Mouse (Mus musculus) testis, postnatal 14 days (tissue): Measurements from ENCODE around the gene Eps8.
A peak's percentile ranks its signal among the peaks of the same experiment; 100 is the strongest.

ENCODE experiments used
- DNase-seq: peaks from one replicate; pipeline ENCODE4 v3.0.0; 2021; ENCODE audit warnings: low spot score

The Eps8 gene

GRCm38 (mm10) chr6:137608160-137608930 lies 46.3 kb downstream of the Eps8 start:
- no peak for DNase-seq

- DNase-seq = no peak
Measured at GRCm38 (mm10) chr6:137606541-137606940, 48.1 kb downstream of the Eps8 start.

GRCm38 (mm10) chr6:137604417-137605248 lies 50.0 kb downstream of the Eps8 start:
- DNase-seq = no peak

- DNase-seq = no peak
Measured at GRCm38 (mm10) chr6:137598306-137598705, 56.4 kb downstream of the Eps8 start.

- no peak for DNase-seq
Measured at GRCm38 (mm10) chr6:137597442-137598058, 57.1 kb downstream of the Eps8 start.

- no peak for DNase-seq
Measured at GRCm38 (mm10) chr6:137592582-137592981, 62.1 kb downstream of the Eps8 start.

- DNase-seq = no peak
Measured at GRCm38 (mm10) chr6:137589245-137589618, 65.4 kb downstream of the Eps8 start.

GRCm38 (mm10) chr6:137588481-137589244 lies 66.0 kb downstream of the Eps8 start:
- no peak for DNase-seq

GRCm38 (mm10) chr6:137587866-137588265 lies 66.8 kb downstream of the Eps8 start:
- DNase-seq = no peak

GRCm38 (mm10) chr6:137585229-137585628 lies 69.4 kb downstream of the Eps8 start:
- DNase-seq = no peak

GRCm38 (mm10) chr6:137583056-137583455 lies 71.6 kb downstream of the Eps8 start:
- DNase-seq = no peak

- DNase-seq = no peak
Measured at GRCm38 (mm10) chr6:137582207-137582889, 72.3 kb downstream of the Eps8 start.

- DNase-seq = no peak
Measured at GRCm38 (mm10) chr6:137581331-137582010, 73.2 kb downstream of the Eps8 start.

GRCm38 (mm10) chr6:137580503-137580902 lies 74.2 kb downstream of the Eps8 start:
- DNase-seq = no peak

- DNase-seq = no peak
Measured at GRCm38 (mm10) chr6:137576670-137577371, 77.9 kb downstream of the Eps8 start.

GRCm38 (mm10) chr6:137576091-137576490 lies 78.6 kb downstream of the Eps8 start:
- no peak for DNase-seq

GRCm38 (mm10) chr6:137573897-137574296 lies 80.8 kb downstream of the Eps8 start:
- peak; percentile 83 for DNase-seq

- no peak for DNase-seq
Measured at GRCm38 (mm10) chr6:137570718-137571131, 84.0 kb downstream of the Eps8 start.

GRCm38 (mm10) chr6:137570019-137570418 lies 84.7 kb downstream of the Eps8 start:
- no peak for DNase-seq

GRCm38 (mm10) chr6:137569071-137569470 lies 85.6 kb downstream of the Eps8 start:
- DNase-seq = no peak
